Mouse (Mus musculus): Measurements from ENCODE around the gene E4f1. TPM values are rescaled to one million over a fixed set of nuclear protein-coding genes. Genes with fewer than 3 reads are reported as not detected.
"Not testable (repeated sequence)": the region's sequence is repeated elsewhere in the genome, so short reads cannot be mapped to it uniquely, and the experiment has no call there.

Gene E4f1
- polyA plus RNA-seq, 1 experiment: 9.7 TPM

DNA sequence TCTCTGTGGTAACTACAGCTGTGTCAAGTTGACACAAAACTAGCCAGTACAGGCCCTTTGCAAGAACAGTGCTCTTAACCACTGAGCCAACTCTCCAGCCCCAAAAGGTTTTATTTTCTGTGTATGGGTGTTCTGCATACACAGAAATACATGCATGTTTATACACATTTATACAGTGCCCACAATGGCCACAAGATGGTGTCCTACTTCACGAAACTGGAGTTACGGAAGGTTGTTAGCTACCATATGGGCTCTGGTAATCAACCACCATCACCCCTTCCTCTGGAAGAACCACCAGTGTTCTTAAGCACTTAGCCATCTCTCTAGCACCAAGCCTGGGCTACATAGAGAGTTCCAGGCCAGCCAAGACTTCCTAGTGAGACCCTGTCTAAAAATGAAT is 8.5 kb downstream of the E4f1 start:
- Histone ChIP-seq H3K9me3 (no peaks in the 10 kb centered on the region), H3K4me3 (replicated peaks) (no peak overlapping the region), H3K4me1 (peaks cover 23% of the 10 kb centered on the region), H3K27me3 (replicated peaks) (no peaks in the 10 kb centered on the region), H3K36me3 (replicated peaks; ENCODE audit: low read length) (peaks cover 28% of the 10 kb centered on the region)
- TF ChIP-seq FLI1 (IDR thresholded peaks at IDR 0.05; ENCODE audit: low read length) (no peak), GATA1 (IDR thresholded peaks at IDR 0.05; ENCODE audit: borderline replicate concordance, low read length) (no peak)

DNA sequence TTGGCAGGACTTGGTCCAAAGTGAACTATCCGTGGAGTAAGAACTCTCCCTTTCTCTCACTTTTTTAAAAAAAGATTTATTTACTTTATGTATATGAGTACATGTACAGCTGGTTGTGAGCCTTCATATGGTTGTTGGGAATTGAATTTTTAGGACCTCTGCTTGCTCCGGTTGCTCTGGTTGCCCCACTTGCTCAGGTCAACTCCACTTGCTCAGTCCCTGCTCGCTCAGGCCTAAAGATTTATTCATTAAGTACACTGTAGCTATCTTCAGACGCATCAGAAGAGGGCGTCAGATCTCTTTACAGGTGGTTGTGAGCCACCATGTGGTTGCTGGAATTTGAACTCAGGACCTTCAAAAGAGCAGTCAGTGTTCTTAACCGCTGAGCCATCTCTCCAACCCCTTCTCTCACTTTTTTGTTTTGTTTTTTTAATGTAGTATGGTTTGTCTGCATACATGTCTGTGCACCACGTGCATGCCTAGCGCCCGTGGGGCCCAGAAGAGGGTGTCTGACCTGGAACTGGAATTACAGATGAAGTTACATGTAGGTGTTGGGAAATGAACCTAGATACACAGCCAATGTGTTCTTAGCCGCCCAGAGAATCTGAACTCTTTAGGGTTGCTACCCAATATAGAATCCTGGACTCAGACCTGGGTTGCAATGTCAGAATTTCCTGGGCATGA is 14.4 kb downstream of the E4f1 start:
- H3K27me3 ChIP-seq (replicated peaks); H3K9me3 ChIP-seq: not testable (repeated sequence)
- H3K4me1 ChIP-seq: peaks cover 43% of the 10 kb centered on the region
- peak overlapping the region; percentile 96 for H3K4me3 ChIP-seq (replicated peaks)
- H3K36me3 ChIP-seq (replicated peaks; ENCODE audit: low read length): peaks cover 17% of the 10 kb centered on the region

DNA sequence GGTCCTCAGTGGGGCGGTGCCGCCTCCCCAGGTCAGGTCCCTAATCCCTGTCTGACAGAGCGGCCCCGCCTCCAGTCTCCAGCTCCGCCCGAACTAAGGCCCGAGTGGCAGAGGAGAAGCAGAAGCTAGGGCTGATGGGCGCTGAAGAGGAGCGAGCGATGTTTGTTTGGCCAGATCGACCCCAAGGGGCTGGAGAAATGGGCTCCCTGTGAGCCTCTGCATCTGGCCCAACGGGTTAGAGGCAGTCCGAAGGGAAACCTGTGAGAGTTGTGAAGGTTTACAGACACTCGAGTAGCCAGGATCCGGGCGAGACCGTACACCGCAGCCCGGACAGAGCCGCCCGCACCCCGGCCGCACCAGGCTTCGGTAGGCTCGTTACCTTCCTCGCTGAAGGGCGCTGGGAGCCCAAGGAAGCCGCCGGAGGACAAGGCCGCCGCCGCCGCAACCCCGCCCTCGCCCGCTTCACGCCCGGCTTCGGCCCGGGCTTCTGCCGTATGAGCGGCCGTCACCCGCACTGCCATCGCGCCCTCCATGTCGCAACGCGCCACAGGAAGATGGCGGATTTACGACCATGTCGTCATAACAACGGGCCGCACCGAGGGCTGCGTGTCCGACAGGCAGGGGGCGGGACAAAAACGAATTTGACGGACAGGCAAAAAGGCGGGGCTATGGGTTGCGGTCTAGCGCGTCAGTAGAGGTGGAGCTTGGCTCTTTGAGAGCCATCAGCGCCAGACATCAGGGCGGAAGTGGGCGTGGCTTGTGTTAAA is 15.2 kb downstream of the E4f1 start:
- Histone ChIP-seq H3K36me3 (replicated peaks; ENCODE audit: low read length) (peaks cover 24% of the 10 kb centered on the region), H3K4me1 (peaks cover 44% of the 10 kb centered on the region)
- TF ChIP-seq GATA1 (IDR thresholded peaks at IDR 0.05; ENCODE audit: borderline replicate concordance, low read length): no peak
- no peak for TF ChIP-seq FLI1 (IDR thresholded peaks at IDR 0.05; ENCODE audit: low read length)

DNA sequence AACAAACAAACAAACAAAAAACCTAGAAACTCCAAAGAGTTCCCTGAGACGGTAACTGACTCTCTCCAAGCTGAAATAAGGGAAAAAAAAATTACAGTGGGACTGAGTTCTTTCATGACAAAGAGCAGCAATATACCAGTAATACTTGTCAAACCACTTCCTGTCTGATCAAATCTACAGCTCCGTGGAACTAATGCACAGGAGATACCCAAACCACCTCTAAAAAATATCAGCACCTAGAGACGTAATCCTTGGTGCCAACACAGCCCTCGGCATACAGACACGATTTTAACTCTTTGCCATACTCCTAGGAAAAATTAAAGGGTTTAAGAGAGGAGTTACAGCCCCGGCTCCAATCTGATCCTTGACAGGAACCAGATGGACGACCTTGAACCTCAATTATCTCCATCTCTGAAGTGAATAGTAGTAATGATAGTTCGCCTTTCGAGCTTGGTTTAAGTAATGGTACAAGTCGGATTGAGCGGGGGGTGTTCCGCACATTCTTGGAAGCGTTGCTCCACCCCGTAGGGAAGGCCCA is 15.8 kb downstream of the E4f1 start:
- TF ChIP-seq FLI1 (IDR thresholded peaks at IDR 0.05; ENCODE audit: low read length) (no peak), GATA1 (IDR thresholded peaks at IDR 0.05; ENCODE audit: borderline replicate concordance, low read length) (no peak)
- no peaks in the 10 kb centered on the region for H3K9me3 ChIP-seq
- peaks cover 44% of the 10 kb centered on the region for H3K4me1 ChIP-seq
- peak overlapping the region; percentile 96 for H3K4me3 ChIP-seq (replicated peaks)
- no peaks in the 10 kb centered on the region for H3K27me3 ChIP-seq (replicated peaks)
- peaks cover 31% of the 10 kb centered on the region for H3K36me3 ChIP-seq (replicated peaks; ENCODE audit: low read length)

More for the DNA sequence above, 15.2 kb downstream of the E4f1 start:
- peak overlapping the region; percentile 96 for H3K4me3 ChIP-seq (replicated peaks)
- no peaks in the 10 kb centered on the region for H3K9me3 ChIP-seq
- no peaks in the 10 kb centered on the region for H3K27me3 ChIP-seq (replicated peaks)

DNA sequence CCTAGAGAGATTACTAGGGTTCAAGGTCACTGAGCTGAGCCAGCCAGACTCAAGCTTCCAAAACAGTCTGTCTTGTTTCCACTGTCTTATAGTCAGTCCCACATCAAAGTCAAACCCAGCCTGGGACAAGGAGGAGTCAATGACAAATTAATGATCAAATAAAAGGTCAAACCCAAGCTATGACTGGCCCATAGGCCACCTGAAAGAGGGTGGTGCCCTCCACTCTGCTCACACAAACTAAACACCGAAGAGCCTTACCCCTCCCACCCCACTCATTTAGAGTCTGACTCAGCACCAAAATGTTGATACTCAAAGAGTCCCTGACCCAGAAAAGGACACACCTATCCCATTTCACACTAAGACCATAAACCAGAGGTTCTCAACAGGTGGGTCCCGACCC is 16.7 kb downstream of the E4f1 start:
- H3K4me1 ChIP-seq: peaks cover 51% of the 10 kb centered on the region
- no peaks in the 10 kb centered on the region for H3K9me3 ChIP-seq
- H3K4me3 ChIP-seq (replicated peaks): no peak overlapping the region
- no peaks in the 10 kb centered on the region for H3K27me3 ChIP-seq (replicated peaks)
- peaks cover 37% of the 10 kb centered on the region for H3K36me3 ChIP-seq (replicated peaks; ENCODE audit: low read length)
- TF ChIP-seq GATA1 (IDR thresholded peaks at IDR 0.05; ENCODE audit: borderline replicate concordance, low read length) (no peak), FLI1 (IDR thresholded peaks at IDR 0.05; ENCODE audit: low read length) (no peak)

DNA sequence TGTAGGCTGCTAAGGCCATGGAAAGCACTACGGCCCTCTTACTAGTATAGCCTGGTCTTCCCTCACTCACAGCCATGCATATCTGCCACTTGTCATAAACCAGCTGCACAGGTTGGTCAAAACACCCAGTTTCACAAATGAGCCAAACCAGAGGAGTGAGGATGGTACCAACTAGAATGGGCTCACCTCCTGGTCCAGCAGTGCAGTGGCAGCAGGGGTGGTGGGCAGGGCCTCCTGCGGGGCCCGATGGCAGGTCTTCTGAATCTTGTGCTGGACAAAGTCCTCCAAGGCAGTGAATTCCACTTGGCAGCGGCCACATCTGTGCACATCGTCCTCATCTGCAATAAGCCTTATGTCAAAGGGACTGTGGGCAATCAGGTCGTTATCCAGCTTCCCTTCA is 18.9 kb downstream of the E4f1 start:
- Histone ChIP-seq H3K4me1 (peaks cover 73% of the 10 kb centered on the region), H3K4me3 (replicated peaks) (no peak overlapping the region), H3K27me3 (replicated peaks) (no peaks in the 10 kb centered on the region), H3K36me3 (replicated peaks; ENCODE audit: low read length) (peaks cover 58% of the 10 kb centered on the region), H3K9me3 (no peaks in the 10 kb centered on the region)
- no peak for TF ChIP-seq FLI1 (IDR thresholded peaks at IDR 0.05; ENCODE audit: low read length)
- no peak for TF ChIP-seq GATA1 (IDR thresholded peaks at IDR 0.05; ENCODE audit: borderline replicate concordance, low read length)

DNA sequence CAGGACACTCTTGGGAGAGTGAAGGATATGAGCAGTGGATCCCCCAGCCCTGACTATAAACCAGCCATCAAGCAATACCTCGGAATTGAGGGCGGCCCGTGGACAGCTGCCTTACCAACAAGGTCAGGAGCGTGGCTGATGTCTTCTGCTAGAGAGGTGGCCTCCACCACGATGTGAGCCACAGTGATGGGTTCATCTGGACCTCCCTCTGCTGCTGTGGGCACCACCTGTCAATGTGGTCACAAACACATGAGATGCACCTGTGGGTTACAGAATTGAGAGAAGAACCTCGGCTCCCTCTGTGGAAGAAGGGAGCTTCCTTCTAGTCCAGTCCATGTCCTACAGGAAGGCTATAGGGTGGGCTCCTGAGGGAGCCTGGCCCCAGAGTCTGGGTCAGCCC is 20.6 kb downstream of the E4f1 start:
- no peaks in the 10 kb centered on the region for H3K9me3 ChIP-seq
- peak overlapping the region; percentile 0 for H3K4me3 ChIP-seq (replicated peaks)
- peaks cover 75% of the 10 kb centered on the region for H3K36me3 ChIP-seq (replicated peaks; ENCODE audit: low read length)
- H3K4me1 ChIP-seq: peaks cover 69% of the 10 kb centered on the region
- TF ChIP-seq FLI1 (IDR thresholded peaks at IDR 0.05; ENCODE audit: low read length): no peak
- no peak for TF ChIP-seq GATA1 (IDR thresholded peaks at IDR 0.05; ENCODE audit: borderline replicate concordance, low read length)
- no peaks in the 10 kb centered on the region for H3K27me3 ChIP-seq (replicated peaks)

DNA sequence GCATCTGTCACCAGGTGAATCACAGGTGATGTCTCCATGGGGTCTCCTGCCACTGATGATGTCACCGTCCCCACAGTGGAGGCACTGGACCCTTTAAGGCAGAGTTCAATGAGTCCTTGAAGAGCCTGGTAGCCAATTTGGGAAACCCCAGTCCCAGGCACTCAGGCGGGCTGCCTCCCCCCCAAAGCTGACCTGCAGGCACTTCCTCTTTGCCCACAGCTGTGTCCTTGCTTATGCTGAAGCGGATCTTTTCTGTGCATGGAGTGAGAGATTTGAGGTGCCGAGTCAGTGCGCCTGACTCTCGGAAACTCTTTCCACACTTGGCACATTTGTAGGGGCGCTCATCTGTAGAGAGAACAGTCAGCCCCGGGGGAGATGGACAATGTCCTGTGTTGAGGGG is 23.5 kb downstream of the E4f1 start:
- Histone ChIP-seq H3K27me3 (replicated peaks) (no peaks in the 10 kb centered on the region), H3K4me1 (peaks cover 40% of the 10 kb centered on the region), H3K36me3 (replicated peaks; ENCODE audit: low read length) (peaks cover 100% of the 10 kb centered on the region), H3K4me3 (replicated peaks) (no peak overlapping the region), H3K9me3 (no peaks in the 10 kb centered on the region)
- TF ChIP-seq FLI1 (IDR thresholded peaks at IDR 0.05; ENCODE audit: low read length) (no peak), GATA1 (IDR thresholded peaks at IDR 0.05; ENCODE audit: borderline replicate concordance, low read length) (no peak)

DNA sequence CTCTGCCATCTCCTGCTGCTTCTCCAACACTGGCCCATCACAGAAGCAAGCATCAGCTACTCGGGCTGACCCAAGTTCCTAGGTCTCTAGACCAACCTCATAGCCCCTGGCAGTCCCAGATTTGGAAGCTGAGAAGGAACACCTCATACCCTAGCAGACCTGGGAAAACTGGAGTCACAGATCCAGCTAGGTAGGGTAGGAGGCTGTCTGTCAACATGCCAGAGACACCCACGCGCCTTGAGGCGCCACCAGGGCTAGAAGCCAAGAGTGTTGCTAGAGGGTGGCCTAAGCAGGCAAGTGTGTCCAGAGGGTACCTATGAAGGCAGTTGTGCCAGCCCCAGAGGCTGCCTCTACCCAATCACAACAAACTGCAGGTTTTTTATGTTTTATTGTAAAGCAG is 26.7 kb downstream of the E4f1 start:
- Histone ChIP-seq H3K27me3 (replicated peaks) (no peaks in the 10 kb centered on the region), H3K9me3 (no peaks in the 10 kb centered on the region), H3K4me1 (peaks cover 22% of the 10 kb centered on the region), H3K36me3 (replicated peaks; ENCODE audit: low read length) (peaks cover 99% of the 10 kb centered on the region), H3K4me3 (replicated peaks) (no peak overlapping the region)
- no peak for TF ChIP-seq FLI1 (IDR thresholded peaks at IDR 0.05; ENCODE audit: low read length)

DNA sequence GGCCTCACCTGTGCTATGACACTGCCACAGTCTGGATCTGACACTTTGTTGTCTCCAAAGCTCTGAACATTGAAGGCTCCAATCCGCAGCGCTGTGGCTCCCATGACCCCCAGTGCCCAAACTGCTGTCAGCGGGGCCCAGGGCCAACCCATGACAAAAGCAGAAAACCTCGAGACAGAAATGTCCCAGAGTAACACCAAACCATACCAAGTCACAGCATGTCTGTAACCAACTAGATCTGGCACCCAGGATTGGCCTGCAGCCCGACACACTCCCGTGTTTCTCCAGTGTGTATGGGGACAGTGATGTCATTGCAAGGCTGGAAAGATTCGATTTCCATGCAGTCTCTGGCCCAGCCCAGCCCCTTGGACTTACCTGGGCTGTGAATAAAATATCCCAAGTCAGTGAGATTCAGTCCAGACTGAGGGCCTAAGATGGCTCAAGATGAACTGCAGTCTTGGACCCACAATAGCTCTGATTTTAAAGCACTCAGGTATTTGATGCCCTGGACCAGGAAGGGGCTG is 27.4 kb downstream of the E4f1 start, which contains the start of gene Dnase1l2:
TSS of gene Dnase1l2 (minus strand) at position 474 of the 524 bp plus-strand sequence.
- no peaks in the 10 kb centered on the region for H3K27me3 ChIP-seq (replicated peaks)
- no peaks in the 10 kb centered on the region for H3K9me3 ChIP-seq
- H3K36me3 ChIP-seq (replicated peaks; ENCODE audit: low read length): peaks cover 98% of the 10 kb centered on the region
- H3K4me3 ChIP-seq (replicated peaks): no peak within 1 kb of the TSS
- peaks cover 15% of the 10 kb centered on the region for H3K4me1 ChIP-seq
- TF ChIP-seq GATA1 (IDR thresholded peaks at IDR 0.05; ENCODE audit: borderline replicate concordance, low read length) (no peak), FLI1 (IDR thresholded peaks at IDR 0.05; ENCODE audit: low read length) (no peak)
